Mouse (Mus musculus) stomach, adult 2 months (tissue): ENCODE data around the gene Rfx6. TPM values are rescaled to one million over a fixed set of nuclear protein-coding genes. Genes with fewer than 3 reads are reported as not detected.

Experiments used
- polyA plus RNA-seq: library from polyadenylated mRNA; depleted of rRNA; stranded (reverse); fragments of >200 nt; gene quantifications from 2 replicates; pipeline ENCODE4 v1.2.3, GENCODE M21; 2012; rRNA removed

Gene Rfx6
- polyA plus RNA-seq: 0.12 and 0.84 TPM in 2 replicates

DNA sequence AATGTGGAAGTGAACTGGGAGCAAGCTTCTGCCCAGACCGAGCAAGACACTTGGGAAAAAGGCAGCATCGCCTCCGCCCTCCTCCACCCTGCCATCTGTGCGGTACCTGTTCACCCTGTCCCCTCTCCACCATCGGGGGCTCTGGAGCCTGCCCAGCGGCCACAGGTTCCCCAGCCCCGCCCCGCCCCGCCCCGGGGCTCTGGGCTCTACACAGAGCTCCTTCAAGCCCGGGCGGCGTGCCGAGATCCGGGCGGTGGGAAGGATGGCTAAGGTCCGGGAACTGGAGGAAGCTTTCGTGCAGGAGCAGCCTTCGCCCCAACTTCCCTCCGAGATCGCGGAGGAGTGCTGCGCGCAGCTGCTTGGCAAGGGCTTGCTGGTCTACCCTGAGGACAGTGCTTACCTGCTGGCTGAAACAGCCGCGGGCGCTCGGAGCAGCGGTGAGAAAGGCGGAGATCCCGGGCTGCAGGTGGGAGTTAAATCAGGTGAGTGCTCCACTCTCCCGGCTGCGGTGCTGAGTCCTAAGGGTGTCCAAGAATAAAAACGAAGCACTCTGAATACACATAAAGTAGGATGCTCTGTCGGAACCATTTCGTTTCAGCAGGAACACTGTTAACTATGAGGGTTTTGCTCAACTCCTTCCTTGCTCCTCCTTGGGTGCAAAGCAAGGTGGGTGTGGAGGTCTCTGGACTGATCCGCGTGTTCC is at the start of gene Rfx6:
Gene Rfx6 (plus strand): TSS at position 209 of the 703 bp plus-strand sequence.

GRCm38 (mm10) chr10:51631411-51632136 is 46.0 kb upstream of the Rfx6 start, which contains the start of gene Gprc6a:
TSS of gene Gprc6a (minus strand) at chr10:51631461.

Other genes with a start within 250 kb of the Rfx6 start
- 0.42 and 0.62 TPM in 2 replicates for gene Gm49339, start 197.1 kb upstream of the Rfx6 start, polyA plus RNA-seq
- gene Lilr4b, start 197.1 kb upstream of the Rfx6 start, polyA plus RNA-seq: 0.35 and 0.56 TPM in 2 replicates
- gene Lilrb4a, start 186.8 kb upstream of the Rfx6 start, polyA plus RNA-seq: 0.26 and 0.35 TPM in 2 replicates
- gene Fam162b, start 87.2 kb upstream of the Rfx6 start, polyA plus RNA-seq: 1.4 and 2.5 TPM in 2 replicates
- not detected in 2 replicates for gene Gprc6a, start 46.3 kb upstream of the Rfx6 start, polyA plus RNA-seq